Mouse (Mus musculus): ENCODE measurements around the gene Col25a1.

The Col25a1 gene

GRCm38 (mm10) chr3:130161323-130161917 lies 30.1 kb downstream of the Col25a1 start:
- no peak for DNase-seq (ENCODE audit: low spot score)

- no peak for DNase-seq (ENCODE audit: low spot score)
Measured at GRCm38 (mm10) chr3:130166875-130167274, 35.6 kb downstream of the Col25a1 start.

- DNase-seq (ENCODE audit: low spot score) = no peak
Measured at GRCm38 (mm10) chr3:130172764-130173163, 41.5 kb downstream of the Col25a1 start.

GRCm38 (mm10) chr3:130180181-130180940 lies 49.1 kb downstream of the Col25a1 start:
- DNase-seq (ENCODE audit: low spot score) = peak; percentile 45

- no peak for DNase-seq (ENCODE audit: low spot score)
Measured at GRCm38 (mm10) chr3:130180964-130181590, 49.8 kb downstream of the Col25a1 start.

GRCm38 (mm10) chr3:130181591-130181980 lies 50.3 kb downstream of the Col25a1 start:
- no peak for DNase-seq (ENCODE audit: low spot score)

- DNase-seq (ENCODE audit: low spot score) = no peak
Measured at GRCm38 (mm10) chr3:130182450-130182849, 51.1 kb downstream of the Col25a1 start.

- no peak for DNase-seq (ENCODE audit: low spot score)
Measured at GRCm38 (mm10) chr3:130185111-130185510, 53.8 kb downstream of the Col25a1 start.

GRCm38 (mm10) chr3:130187588-130187987 lies 56.3 kb downstream of the Col25a1 start:
- no peak for DNase-seq (ENCODE audit: low spot score)

GRCm38 (mm10) chr3:130193450-130193849 lies 62.1 kb downstream of the Col25a1 start:
- no peak for DNase-seq (ENCODE audit: low spot score)

GRCm38 (mm10) chr3:130214631-130215030 lies 83.3 kb downstream of the Col25a1 start:
- DNase-seq (ENCODE audit: low spot score) = no peak

GRCm38 (mm10) chr3:130216141-130216540 lies 84.8 kb downstream of the Col25a1 start:
- no peak for DNase-seq (ENCODE audit: low spot score)

GRCm38 (mm10) chr3:130216646-130217045 lies 85.3 kb downstream of the Col25a1 start:
- no peak for DNase-seq (ENCODE audit: low spot score)

GRCm38 (mm10) chr3:130217705-130218104 lies 86.4 kb downstream of the Col25a1 start:
- no peak for DNase-seq (ENCODE audit: low spot score)

GRCm38 (mm10) chr3:130218232-130218728 lies 87.0 kb downstream of the Col25a1 start:
- DNase-seq (ENCODE audit: low spot score) = no peak

- no peak for DNase-seq (ENCODE audit: low spot score)
Measured at GRCm38 (mm10) chr3:130220811-130221210, 89.5 kb downstream of the Col25a1 start.

GRCm38 (mm10) chr3:130228186-130228585 lies 96.9 kb downstream of the Col25a1 start:
- no peak for DNase-seq (ENCODE audit: low spot score)

GRCm38 (mm10) chr3:130232944-130233343 lies 101.6 kb downstream of the Col25a1 start:
- DNase-seq (ENCODE audit: low spot score) = no peak

GRCm38 (mm10) chr3:130235233-130235632 lies 103.9 kb downstream of the Col25a1 start:
- no peak for DNase-seq (ENCODE audit: low spot score)

GRCm38 (mm10) chr3:130236129-130236528 lies 104.8 kb downstream of the Col25a1 start:
- no peak for DNase-seq (ENCODE audit: low spot score)

- no peak for DNase-seq (ENCODE audit: low spot score)
Measured at GRCm38 (mm10) chr3:130237852-130238251, 106.6 kb downstream of the Col25a1 start.

GRCm38 (mm10) chr3:130241924-130242323 lies 110.6 kb downstream of the Col25a1 start:
- DNase-seq (ENCODE audit: low spot score) = no peak

Data from ovary, postnatal 14 days (tissue).